Mouse (Mus musculus): ENCODE results near the gene Baiap3.
A peak's percentile ranks its signal among the peaks of the same experiment; 100 is the strongest.
"Not testable (repeated sequence)": the region's sequence is repeated elsewhere in the genome, so short reads cannot be mapped to it uniquely, and the experiment has no call there.

Gene Baiap3

GRCm38 (mm10) chr17:25248033-25248750, 8.0 kb downstream of the Baiap3 start:
- DNase-seq (ENCODE audit: low spot score): no peak

GRCm38 (mm10) chr17:25244239-25244638, 11.9 kb downstream of the Baiap3 start:
- no peak for DNase-seq (ENCODE audit: low spot score)

GRCm38 (mm10) chr17:25243131-25243780, 12.9 kb downstream of the Baiap3 start:
- DNase-seq (ENCODE audit: low spot score): no peak

GRCm38 (mm10) chr17:25239695-25240636, 16.2 kb downstream of the Baiap3 start, which contains the start of the genes Gnptg and Tsr3:
Gene Gnptg, minus strand, starts transcription at chr17:25240124.
Gene Tsr3, plus strand, starts transcription at chr17:25240170.
- peak; percentile 84 for DNase-seq (ENCODE audit: low spot score)

GRCm38 (mm10) chr17:25235635-25236034, 20.5 kb downstream of the Baiap3 start:
- DNase-seq (ENCODE audit: low spot score): no peak

GRCm38 (mm10) chr17:25231621-25232020, 24.5 kb downstream of the Baiap3 start:
- DNase-seq (ENCODE audit: low spot score): not testable (repeated sequence)

GRCm38 (mm10) chr17:25230700-25231099, 25.5 kb downstream of the Baiap3 start:
- DNase-seq (ENCODE audit: low spot score): no peak

GRCm38 (mm10) chr17:25230014-25230655, 26.0 kb downstream of the Baiap3 start:
- not testable (repeated sequence) for DNase-seq (ENCODE audit: low spot score)

- DNase-seq (ENCODE audit: low spot score): no peak
Observed at GRCm38 (mm10) chr17:25227991-25228390, 28.2 kb downstream of the Baiap3 start.

- no peak for DNase-seq (ENCODE audit: low spot score)
Observed at GRCm38 (mm10) chr17:25225659-25226058, 30.5 kb downstream of the Baiap3 start.

GRCm38 (mm10) chr17:25224586-25225222, 31.5 kb downstream of the Baiap3 start:
- no peak for DNase-seq (ENCODE audit: low spot score)

- no peak for DNase-seq (ENCODE audit: low spot score)
Observed at GRCm38 (mm10) chr17:25222951-25223601, 33.1 kb downstream of the Baiap3 start.

GRCm38 (mm10) chr17:25222504-25222940, 33.6 kb downstream of the Baiap3 start:
- DNase-seq (ENCODE audit: low spot score): not testable (repeated sequence)

GRCm38 (mm10) chr17:25221821-25222503, 34.2 kb downstream of the Baiap3 start:
- DNase-seq (ENCODE audit: low spot score): peak; percentile 42

DNA sequence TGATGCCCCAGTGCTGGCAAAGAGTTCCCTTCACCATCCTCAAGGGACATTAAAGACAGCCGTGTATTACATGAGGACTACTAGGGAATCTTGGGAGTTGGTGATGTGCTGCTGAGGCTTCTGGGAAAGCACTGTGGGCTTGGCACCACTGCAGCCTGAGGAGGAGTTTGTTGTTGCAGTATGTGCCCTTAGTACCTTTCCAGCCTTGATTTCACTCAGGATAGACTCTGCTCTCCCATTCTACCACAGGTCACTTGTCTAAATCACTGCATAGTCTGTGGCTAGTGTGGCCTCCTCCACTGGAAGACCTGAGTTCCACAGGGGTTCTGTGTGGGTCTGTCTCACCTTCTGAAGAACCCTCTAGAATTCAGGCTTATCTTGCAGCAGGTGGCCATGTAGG, 35.4 kb downstream of the Baiap3 start:
- DNase-seq (ENCODE audit: low spot score): no peak

DNA sequence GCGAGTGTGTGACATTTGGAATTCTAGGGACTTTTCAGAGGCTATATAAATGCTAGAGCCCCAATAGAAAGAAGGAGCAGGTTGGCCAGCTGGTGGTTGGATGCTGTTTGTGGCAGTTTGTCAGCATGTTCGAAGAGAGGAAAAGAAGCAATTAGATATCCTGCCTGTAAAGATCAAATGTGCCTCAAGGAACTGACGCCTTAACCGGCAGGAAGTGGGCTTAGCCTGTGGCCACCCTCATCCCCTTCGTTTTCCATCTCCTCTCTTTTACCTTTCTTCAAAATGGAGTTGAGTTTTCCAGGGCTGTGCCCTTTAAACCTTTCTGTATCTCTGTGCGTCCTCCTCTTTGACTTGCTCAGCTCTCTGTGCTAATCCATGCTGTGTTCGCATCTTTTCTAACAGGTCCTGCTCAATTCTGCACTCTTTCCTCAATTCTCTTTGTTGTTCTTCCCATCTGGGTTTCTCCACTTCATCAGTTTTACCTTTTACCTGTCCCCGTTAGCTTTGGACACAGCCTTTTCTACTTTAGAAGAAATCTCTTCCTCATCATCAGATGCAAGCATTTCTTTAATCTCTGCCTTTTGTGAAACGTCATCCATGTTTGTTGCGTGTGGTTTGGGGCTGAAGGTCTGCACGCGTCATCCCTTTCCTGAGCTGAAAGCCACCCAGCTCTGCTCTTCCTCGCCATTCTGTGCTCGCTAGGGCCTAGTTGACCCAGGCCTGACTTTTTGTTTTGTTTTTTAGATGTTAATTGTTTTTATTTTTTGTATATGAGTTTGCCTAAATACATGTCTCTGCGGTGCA, 36.5 kb downstream of the Baiap3 start:
- DNase-seq (ENCODE audit: low spot score): no peak

DNA sequence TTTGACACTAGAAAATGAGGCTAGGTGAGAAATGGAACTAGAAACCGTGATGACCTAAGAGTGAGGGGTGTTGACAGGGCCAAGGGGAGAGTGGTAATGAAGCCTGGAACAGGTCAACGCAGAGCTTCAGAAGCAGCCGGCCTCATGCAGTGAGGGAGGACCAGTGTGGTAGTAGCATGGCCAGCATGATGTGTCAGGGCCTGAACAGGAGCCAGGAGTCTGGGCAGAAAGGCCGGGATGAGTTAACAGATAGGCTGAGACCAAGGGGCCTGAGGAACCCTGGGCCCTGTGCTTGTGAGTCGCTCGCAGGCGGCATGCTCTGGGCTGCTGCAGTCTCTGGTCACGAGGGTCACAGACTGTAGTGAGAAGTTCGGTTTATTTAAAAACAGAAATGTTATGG, 37.2 kb downstream of the Baiap3 start:
- DNase-seq (ENCODE audit: low spot score): no peak

GRCm38 (mm10) chr17:25215431-25215830, 40.7 kb downstream of the Baiap3 start:
- DNase-seq (ENCODE audit: low spot score): no peak

DNA sequence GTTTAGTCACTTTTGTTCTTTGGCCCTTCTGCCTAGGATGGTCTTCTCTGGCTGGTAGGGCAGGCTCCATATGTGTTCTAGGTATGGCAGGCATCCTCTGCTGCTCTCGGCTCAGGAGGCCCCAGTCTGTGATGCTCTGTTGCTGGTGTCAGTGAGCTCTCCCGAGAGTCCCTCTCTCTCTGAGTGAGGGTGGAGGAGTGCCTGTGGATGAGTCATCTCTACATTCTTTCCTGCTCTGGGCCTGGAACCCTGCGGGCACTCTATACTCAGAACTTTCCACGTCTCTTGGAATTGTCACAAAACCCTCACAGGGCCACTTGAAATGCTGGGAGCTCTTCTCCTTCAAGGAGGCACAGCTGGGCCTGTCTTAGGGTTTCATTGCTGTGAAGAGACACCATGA, 44.5 kb downstream of the Baiap3 start:
- DNase-seq (ENCODE audit: low spot score): no peak
